In the genomic region with DNA sequence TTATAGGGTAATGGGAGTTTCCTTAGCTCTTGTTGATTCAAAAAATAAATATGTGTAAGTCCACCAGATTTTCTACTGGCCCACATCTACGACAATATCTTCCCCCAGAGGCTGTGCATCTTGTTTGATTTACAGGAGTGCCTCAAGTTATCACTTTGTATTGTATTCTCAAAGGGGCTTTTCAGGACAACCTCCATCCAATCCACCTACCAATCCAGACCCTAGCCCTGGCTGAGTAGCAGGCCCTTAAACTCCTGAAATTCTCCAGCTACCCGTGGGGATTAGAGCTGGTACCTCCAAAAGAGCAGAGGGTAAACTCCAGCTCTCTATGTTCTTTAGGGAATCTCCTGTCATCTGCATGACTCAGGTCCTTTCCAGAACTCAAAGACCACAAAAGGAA, we compare ENCODE assay signal across 8 mouse cellular contexts. TPM values are rescaled to one million over a fixed set of nuclear protein-coding genes. Genes with fewer than 3 reads are reported as not detected.
DNase-seq lines count a peak whose midpoint lies in the region; ATAC-seq and TF ChIP-seq lines count a peak whose summit lies in the region.
"Had no signal": no experiment of that assay in that cellular context is flagged by ENCODE, and none has a peak within 500 bp of the region (broad histone marks: within the 10 kb centered on the region; RNA-seq: fewer than 3 reads in every experiment).

No protein-coding gene starts in this region.

- no peaks in the 10 kb centered on the region for H3K9me3 ChIP-seq in lung, embryonic 15.5 days
- H3K9me3 ChIP-seq in forebrain, embryonic 14.5 days (replicated peaks; ENCODE audit: control insufficient read depth, low read length): no peaks in the 10 kb centered on the region
- no peaks in the 10 kb centered on the region for H3K9me3 ChIP-seq in limb, embryonic 14.5 days (ENCODE audit: control insufficient read depth, low read length)
- H3K9me3 ChIP-seq in stomach, embryonic 16.5 days (replicated peaks; ENCODE audit: control insufficient read depth, low read length): no peaks in the 10 kb centered on the region

- peak overlapping the region; percentile 96 for H3K4me3 ChIP-seq in lung, embryonic 15.5 days
- peak overlapping the region; percentile 96 for H3K4me3 ChIP-seq in forebrain, embryonic 14.5 days (ENCODE audit: low read depth, low read length)
- peak overlapping the region; percentile 91 for H3K4me3 ChIP-seq in limb, embryonic 14.5 days (replicated peaks; ENCODE audit: low read length)
- H3K4me3 ChIP-seq in stomach, embryonic 16.5 days (replicated peaks; ENCODE audit: low read length): peak overlapping the region; percentile 99

- peaks cover 31% of the 10 kb centered on the region for H3K36me3 ChIP-seq in lung, embryonic 15.5 days
- peaks cover 40% of the 10 kb centered on the region for H3K36me3 ChIP-seq in forebrain, embryonic 14.5 days (ENCODE audit: control insufficient read depth, insufficient read depth, low read length)
- peaks cover 33% of the 10 kb centered on the region for H3K36me3 ChIP-seq in limb, embryonic 14.5 days (ENCODE audit: control insufficient read depth, insufficient read depth, low read length)
- peaks cover 15% of the 10 kb centered on the region for H3K36me3 ChIP-seq in stomach, embryonic 16.5 days (ENCODE audit: control insufficient read depth, insufficient read depth, low read length)

- DNase-seq in lung, postnatal 10 days: no peak
- DNase-seq in forebrain, embryonic 14.5 days (ENCODE audit: low spot score): no peak
- DNase-seq in limb, embryonic 14.5 days (ENCODE audit: low spot score): no peak
- DNase-seq in spleen, adult 12 weeks (ENCODE audit: low spot score): no peak
- DNase-seq: layer of hippocampus, postnatal 36 days had no signal

- peak overlapping the region; percentile 77 for H3K4me2 ChIP-seq in lung, embryonic 15.5 days
- peak overlapping the region; percentile 94 for H3K4me2 ChIP-seq in forebrain, embryonic 14.5 days (ENCODE audit: low read length)
- H3K4me2 ChIP-seq in limb, embryonic 14.5 days (replicated peaks; ENCODE audit: low read depth, low read length, severe bottlenecking): peak overlapping the region; percentile 87
- H3K4me2 ChIP-seq in stomach, embryonic 16.5 days (ENCODE audit: low read depth, low read length): peak overlapping the region; percentile 96

- no peaks in the 10 kb centered on the region for H3K27me3 ChIP-seq in lung, embryonic 15.5 days
- no peaks in the 10 kb centered on the region for H3K27me3 ChIP-seq in forebrain, embryonic 14.5 days (replicated peaks; ENCODE audit: control insufficient read depth, insufficient read depth, low read length)
- no peaks in the 10 kb centered on the region for H3K27me3 ChIP-seq in limb, embryonic 14.5 days (ENCODE audit: control insufficient read depth, insufficient read depth, low read length)
- no peaks in the 10 kb centered on the region for H3K27me3 ChIP-seq in stomach, embryonic 16.5 days (ENCODE audit: control insufficient read depth, insufficient read depth, low read length)

- H3K9ac ChIP-seq in lung, embryonic 15.5 days: peak overlapping the region; percentile 1; the same call in 1 of the 2 replicates
- peak overlapping the region; percentile 95; the same call in 1 of the 2 replicates for H3K9ac ChIP-seq in forebrain, embryonic 14.5 days (ENCODE audit: low read length)
- H3K9ac ChIP-seq in limb, embryonic 14.5 days (ENCODE audit: low read depth, low read length, severe bottlenecking): no peak overlapping the region
- no peak overlapping the region for H3K9ac ChIP-seq in stomach, embryonic 16.5 days (ENCODE audit: low read length)

- no peak overlapping the region for H3K27ac ChIP-seq in lung, embryonic 15.5 days
- no peak overlapping the region for H3K27ac ChIP-seq in forebrain, embryonic 14.5 days (ENCODE audit: low read depth, low read length)
- no peak overlapping the region for H3K27ac ChIP-seq in limb, embryonic 14.5 days (replicated peaks; ENCODE audit: low read depth, low read length)
- H3K27ac ChIP-seq in stomach, embryonic 16.5 days (ENCODE audit: low read length): no peak overlapping the region

- WGBS in lung, embryonic 15.5 days: 39% methylated on average over 2 of the region's 2 CpGs
- 73% methylated on average over 2 of the region's 2 CpGs for WGBS in forebrain, embryonic 14.5 days
- WGBS in limb, embryonic 14.5 days: 71% methylated on average over 2 of the region's 2 CpGs
- 30% methylated on average over 2 of the region's 2 CpGs for WGBS in stomach, embryonic 16.5 days

- no peak for ATAC-seq in lung, embryonic 15.5 days (ENCODE audit: borderline replicate concordance, extremely low read depth, low FRiP score, low TSS enrichment)
- ATAC-seq in forebrain, embryonic 14.5 days: no peak
- no peak for ATAC-seq in limb, embryonic 14.5 days (ENCODE audit: low FRiP score, low read depth)
- ATAC-seq in stomach, embryonic 16.5 days (ENCODE audit: insufficient read depth, low FRiP score): no peak
- ATAC-seq in monocyte, adult 5-6 weeks (replicated peaks; ENCODE audit: insufficient number of reproducible peaks, low FRiP score, low TSS enrichment, poor library complexity, severe bottlenecking): no peak

- peaks cover 17% of the 10 kb centered on the region for H3K4me1 ChIP-seq in lung, embryonic 15.5 days
- H3K4me1 ChIP-seq in forebrain, embryonic 14.5 days (ENCODE audit: control insufficient read depth, insufficient read depth, low read length): peaks cover 16% of the 10 kb centered on the region
- peaks cover 10% of the 10 kb centered on the region for H3K4me1 ChIP-seq in limb, embryonic 14.5 days (ENCODE audit: control insufficient read depth, insufficient read depth, low read length)
- peaks cover 22% of the 10 kb centered on the region for H3K4me1 ChIP-seq in stomach, embryonic 16.5 days (ENCODE audit: control insufficient read depth, insufficient read depth, low read length)

- TF ChIP-seq POLR2A in limb, embryonic 14.5 days (IDR thresholded peaks at IDR 0.05; ENCODE audit: borderline replicate concordance, extremely low read depth, insufficient read depth, insufficient read length): no peak

RNA-seq across cellular contexts. Expression of a gene that starts 2.3 kb away (rescaled TPM):
- polyA plus RNA-seq in lung, embryonic 15.5 days (2015; fragmentation: Nextera tagmentation; extraction: Ambion mirVana): 543 and 557 TPM in 2 replicates
- polyA plus RNA-seq in forebrain, embryonic 14.5 days (2014; fragmentation: Nextera tagmentation; extraction: Ambion mirVana): 446 and 480 TPM in 2 replicates
- 194 and 248 TPM in 2 replicates for polyA plus RNA-seq in limb, embryonic 14.5 days (2012; rRNA removed)
- polyA plus RNA-seq in limb, embryonic 14.5 days (2014; fragmentation: Nextera tagmentation; extraction: Ambion mirVana): 468 and 501 TPM in 2 replicates
- polyA plus RNA-seq in stomach, embryonic 16.5 days (2015; fragmentation: Nextera tagmentation; extraction: Ambion mirVana): 480 and 497 TPM in 2 replicates
- 146 to 168 TPM (median 150 TPM) in 3 replicates for total RNA-seq in monocyte, adult 5-6 weeks (2017)

RNA-seq across cellular contexts. Expression of a gene that starts 12.3 kb away (rescaled TPM):
- polyA plus RNA-seq in lung, embryonic 15.5 days (2015; fragmentation: Nextera tagmentation; extraction: Ambion mirVana): 20.8 and 20.9 TPM in 2 replicates
- polyA plus RNA-seq in forebrain, embryonic 14.5 days (2014; fragmentation: Nextera tagmentation; extraction: Ambion mirVana): 17.3 and 26.1 TPM in 2 replicates
- 31.3 and 33.6 TPM in 2 replicates for polyA plus RNA-seq in limb, embryonic 14.5 days (2012; rRNA removed)
- 20.1 and 20.4 TPM in 2 replicates for polyA plus RNA-seq in limb, embryonic 14.5 days (2014; fragmentation: Nextera tagmentation; extraction: Ambion mirVana)
- polyA plus RNA-seq in stomach, embryonic 16.5 days (2015; fragmentation: Nextera tagmentation; extraction: Ambion mirVana): 16.5 and 17.5 TPM in 2 replicates
- total RNA-seq in monocyte, adult 5-6 weeks (2017): 5.3 to 25.3 TPM (median 11.4 TPM) in 3 replicates

RNA-seq across cellular contexts. Expression of a gene that starts 27.6 kb away (rescaled TPM):
- polyA plus RNA-seq in lung, embryonic 15.5 days (2015; fragmentation: Nextera tagmentation; extraction: Ambion mirVana): 19.0 and 22.1 TPM in 2 replicates
- polyA plus RNA-seq in forebrain, embryonic 14.5 days (2014; fragmentation: Nextera tagmentation; extraction: Ambion mirVana): 18.1 and 18.2 TPM in 2 replicates
- polyA plus RNA-seq in limb, embryonic 14.5 days (2012; rRNA removed): 33.4 and 44.3 TPM in 2 replicates
- polyA plus RNA-seq in limb, embryonic 14.5 days (2014; fragmentation: Nextera tagmentation; extraction: Ambion mirVana): 17.6 and 22.1 TPM in 2 replicates
- 22.9 and 24.7 TPM in 2 replicates for polyA plus RNA-seq in stomach, embryonic 16.5 days (2015; fragmentation: Nextera tagmentation; extraction: Ambion mirVana)
- total RNA-seq in monocyte, adult 5-6 weeks (2017): 3.6 to 7.5 TPM (median 7.3 TPM) in 3 replicates

RNA-seq across cellular contexts. Expression of a gene that starts 28.6 kb away (rescaled TPM):
- polyA plus RNA-seq in lung, embryonic 15.5 days (2015; fragmentation: Nextera tagmentation; extraction: Ambion mirVana): 0.39 and 0.56 TPM in 2 replicates
- polyA plus RNA-seq in forebrain, embryonic 14.5 days (2014; fragmentation: Nextera tagmentation; extraction: Ambion mirVana): 0.47 and 0.53 TPM in 2 replicates
- polyA plus RNA-seq in limb, embryonic 14.5 days (2012; rRNA removed): not detected in 2 replicates
- 0.45 and 0.48 TPM in 2 replicates for polyA plus RNA-seq in limb, embryonic 14.5 days (2014; fragmentation: Nextera tagmentation; extraction: Ambion mirVana)
- polyA plus RNA-seq in stomach, embryonic 16.5 days (2015; fragmentation: Nextera tagmentation; extraction: Ambion mirVana): 0.39 and 1.8 TPM in 2 replicates
- total RNA-seq in monocyte, adult 5-6 weeks (2017): 1.4 TPM in 1 of 3 replicates, not detected in the others
- total RNA-seq: layer of hippocampus, postnatal 36 days had no signal

RNA-seq across cellular contexts. Expression of a gene that starts 33.5 kb away (rescaled TPM):
- 321 and 331 TPM in 2 replicates for polyA plus RNA-seq in lung, embryonic 15.5 days (2015; fragmentation: Nextera tagmentation; extraction: Ambion mirVana)
- polyA plus RNA-seq in forebrain, embryonic 14.5 days (2014; fragmentation: Nextera tagmentation; extraction: Ambion mirVana): 302 and 334 TPM in 2 replicates
- 156 and 171 TPM in 2 replicates for polyA plus RNA-seq in limb, embryonic 14.5 days (2012; rRNA removed)
- 316 and 318 TPM in 2 replicates for polyA plus RNA-seq in limb, embryonic 14.5 days (2014; fragmentation: Nextera tagmentation; extraction: Ambion mirVana)
- polyA plus RNA-seq in stomach, embryonic 16.5 days (2015; fragmentation: Nextera tagmentation; extraction: Ambion mirVana): 263 and 272 TPM in 2 replicates
- 60.2 to 116 TPM (median 66.7 TPM) in 3 replicates for total RNA-seq in monocyte, adult 5-6 weeks (2017)

Comparison
In these comparisons a context has a peak if more than half of its experiments do, and no peak if none do; other contexts are left out.
1. H3K9ac ChIP-seq: peak in lung, embryonic 15.5 days (single experiment) and forebrain, embryonic 14.5 days (single experiment); none in limb, embryonic 14.5 days (single experiment) and stomach, embryonic 16.5 days (single experiment).
2. Peak in every context shown above with its lines, with median percentiles within 50 percentile points of each other: H3K4me2 ChIP-seq and H3K4me3 ChIP-seq.